Mouse (Mus musculus) CH12F3 (cell line): ENCODE measurements around the gene Olfr811.

Experiments used
- in situ Hi-C: fragments of 300-500 bp; cut with MboI; formaldehyde crosslinking; loops from 2 replicates; pipeline ENCODE4 v1.14.3; 2020; ENCODE audit warnings: low sequenced_read_pairs

Olfr811 gene

DNA sequence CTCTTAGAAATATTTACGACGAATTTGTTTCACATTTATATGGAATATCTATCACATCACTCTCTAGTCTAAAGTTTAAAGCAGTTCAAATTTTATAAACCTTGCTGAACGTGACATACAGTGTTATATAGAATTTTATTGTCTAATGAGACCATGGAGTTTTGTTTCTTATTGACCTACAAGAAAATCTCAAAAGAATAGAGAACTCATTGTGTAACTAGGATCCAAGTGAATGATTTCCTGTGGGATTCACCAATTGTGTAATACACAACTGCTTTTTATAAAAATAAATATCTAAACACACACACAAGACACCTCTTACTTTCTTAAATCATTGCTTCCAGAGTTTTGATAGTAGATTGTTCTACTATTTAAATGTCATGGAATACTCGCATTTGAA is at the start of gene Olfr811:
Olfr811 (minus strand) TSS at position 101 of the 400 bp plus-strand sequence.
- in situ Hi-C loops: no loop called here

DNA sequence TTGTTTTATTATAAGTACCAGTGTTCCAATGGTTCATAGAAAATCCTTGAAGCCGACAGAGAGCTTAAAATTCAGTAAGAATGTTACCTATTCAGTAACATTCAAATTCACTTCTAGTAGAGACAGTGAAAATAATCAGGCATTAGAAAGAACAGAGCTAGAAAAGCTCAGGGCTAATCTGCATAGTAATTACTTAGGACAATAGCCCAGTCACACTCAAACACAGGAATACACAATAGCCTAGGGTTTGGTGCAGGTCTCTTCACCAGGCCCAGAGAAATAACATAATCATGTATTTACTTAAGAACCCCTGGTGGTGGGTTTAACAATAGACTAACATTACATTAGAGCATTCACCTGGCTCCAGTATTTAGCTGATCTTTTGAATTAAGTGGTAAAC is 43.1 kb upstream of the Olfr811 start:
- in situ Hi-C loops: no loop called here

DNA sequence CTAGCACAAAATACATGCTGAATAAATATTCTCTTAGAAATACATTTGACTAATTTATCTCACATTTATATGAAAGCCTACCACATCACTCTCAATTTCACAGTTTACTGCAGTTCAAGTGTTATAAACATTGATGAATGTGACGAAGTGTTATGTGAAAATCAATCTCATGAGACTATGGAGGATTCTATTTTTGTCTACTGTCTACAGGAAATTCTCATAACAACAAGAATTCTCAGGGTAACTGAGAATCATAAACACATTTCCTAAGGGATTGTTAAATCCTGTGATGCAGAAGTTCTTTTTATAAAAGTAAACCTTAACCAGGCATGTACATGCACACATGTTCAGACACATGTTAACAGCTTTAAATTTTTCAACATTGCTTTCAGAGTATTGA is 41.8 kb upstream of the Olfr811 start, which contains the start of gene Olfr812:
Olfr812 (minus strand) TSS at position 101 of the 400 bp plus-strand sequence.
- in situ Hi-C loops: no loop called here

DNA sequence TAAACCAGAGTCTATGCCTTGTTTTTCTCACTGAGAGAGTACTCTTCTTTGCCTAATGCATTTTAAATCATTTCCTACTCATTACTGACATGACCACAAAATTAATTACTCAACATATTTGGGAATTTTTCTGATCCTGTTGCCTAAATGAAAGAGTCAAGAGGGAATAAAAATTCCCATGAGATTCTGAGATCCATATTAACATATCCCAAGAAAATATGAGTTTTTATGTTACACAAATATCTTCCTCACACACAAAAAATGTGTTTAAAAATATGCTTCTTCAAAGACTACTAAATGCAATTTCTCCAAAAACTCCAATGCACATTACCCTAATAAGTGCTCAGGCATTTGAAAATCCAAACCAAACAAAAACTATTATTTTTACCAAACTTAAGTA is 9.4 kb downstream of the Olfr811 start, which contains the start of gene Olfr810:
Olfr810 (minus strand) TSS at position 101 of the 400 bp plus-strand sequence.
- in situ Hi-C loops: no loop called here

DNA sequence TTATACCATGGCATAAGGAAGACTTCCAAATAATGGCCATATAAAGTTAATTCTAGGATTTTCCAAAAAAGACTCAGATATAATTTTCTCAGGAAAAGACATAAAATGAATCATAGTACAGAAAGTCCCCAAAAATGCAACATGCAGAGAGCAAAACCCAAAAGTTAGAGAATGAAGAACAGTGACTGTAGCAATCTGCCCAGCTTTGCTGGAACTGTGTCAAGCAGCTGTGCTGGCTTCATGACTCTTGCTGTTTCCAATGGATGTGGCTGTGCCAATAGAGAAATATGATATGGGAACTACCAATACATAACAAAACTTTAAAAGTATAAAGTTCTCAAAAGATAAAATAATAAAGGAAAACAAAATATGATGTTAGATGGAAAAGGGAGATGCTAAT is 26.1 kb downstream of the Olfr811 start:
- in situ Hi-C loops: no loop called here

DNA sequence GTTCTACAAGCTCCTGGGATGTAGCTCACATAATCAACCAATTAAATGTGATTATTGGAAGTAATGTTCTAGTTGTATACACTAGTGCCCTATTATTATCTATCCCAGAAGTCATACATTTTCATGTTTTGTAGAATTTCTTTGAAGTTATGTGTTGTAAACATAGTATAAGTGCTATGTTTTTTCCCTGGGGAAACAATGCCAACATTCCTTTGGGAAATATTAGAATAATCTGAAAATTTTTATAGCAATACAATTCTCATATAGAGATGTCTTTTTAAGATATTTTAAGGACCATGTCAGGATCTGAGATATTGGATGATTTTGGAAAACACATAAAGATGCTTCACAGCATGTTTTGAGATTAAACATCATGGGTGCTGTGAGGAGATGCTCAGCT is 29.9 kb downstream of the Olfr811 start, which contains the start of gene Olfr809:
Olfr809 (plus strand) TSS at position 301 of the 400 bp plus-strand sequence.
- in situ Hi-C loops: no loop called here

DNA sequence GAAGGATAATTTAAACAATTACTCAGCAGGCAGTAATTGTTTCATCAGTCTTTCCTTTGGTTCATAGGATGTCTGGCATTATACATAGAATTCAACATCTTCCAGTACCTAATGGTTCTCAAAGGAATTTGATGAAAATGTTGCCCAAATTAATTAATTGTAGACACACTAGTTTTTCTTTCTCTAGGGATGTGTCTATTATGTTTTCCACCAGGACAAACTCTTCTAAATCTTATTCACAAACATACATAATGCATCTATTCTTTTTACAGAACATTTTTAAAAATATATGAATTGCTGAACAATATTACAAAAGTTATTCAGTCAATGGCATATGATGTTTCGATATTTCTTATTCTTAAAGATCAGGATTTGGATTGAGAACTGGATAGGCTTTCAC is 39.0 kb downstream of the Olfr811 start, which contains the start of gene Olfr808:
Olfr808 (plus strand) TSS at position 301 of the 400 bp plus-strand sequence.
- in situ Hi-C loops: no loop called here

DNA sequence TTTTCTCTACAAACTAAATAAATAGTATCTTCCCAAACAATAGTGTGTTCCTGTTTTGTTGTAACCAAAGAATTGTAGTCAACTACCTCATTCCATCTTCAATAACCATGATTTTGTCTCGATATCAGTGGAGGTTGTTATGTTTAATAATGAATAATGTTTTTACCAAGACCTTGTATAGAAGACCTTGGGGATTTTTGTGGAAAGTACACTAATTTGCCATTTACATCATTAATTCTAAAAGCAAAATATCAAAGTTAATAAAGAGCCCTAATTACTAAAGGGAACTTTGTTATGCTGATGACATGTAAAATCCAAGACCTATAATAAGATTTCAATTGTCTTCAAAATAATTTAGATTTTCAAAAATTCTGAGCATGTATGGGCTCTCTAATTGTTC is 46.5 kb downstream of the Olfr811 start, which contains the start of gene Olfr807:
Olfr807 (minus strand) TSS at position 101 of the 400 bp plus-strand sequence.
- in situ Hi-C loops: no loop called here
